Mouse (Mus musculus): ENCODE measurements at regions not wholly inside any gene's neighbourhood (a gene's known extent, or its start where the extent isn't known, plus 50 kb on each side); places are given as distances from the start of the nearest gene placed in this dataset.

GRCm38 (mm10) chr14:80329651-80330050 lies 345.8 kb downstream of the Olfm4 start:
- Histone ChIP-seq H3K27ac (replicated peaks; ENCODE audit: low read depth, low read length) (no peak overlapping the region), H3K27me3 (ENCODE audit: control insufficient read depth, insufficient read depth, low read length) (no peaks in the 10 kb centered on the region)
- no peak for DNase-seq (ENCODE audit: low spot score)

DNA sequence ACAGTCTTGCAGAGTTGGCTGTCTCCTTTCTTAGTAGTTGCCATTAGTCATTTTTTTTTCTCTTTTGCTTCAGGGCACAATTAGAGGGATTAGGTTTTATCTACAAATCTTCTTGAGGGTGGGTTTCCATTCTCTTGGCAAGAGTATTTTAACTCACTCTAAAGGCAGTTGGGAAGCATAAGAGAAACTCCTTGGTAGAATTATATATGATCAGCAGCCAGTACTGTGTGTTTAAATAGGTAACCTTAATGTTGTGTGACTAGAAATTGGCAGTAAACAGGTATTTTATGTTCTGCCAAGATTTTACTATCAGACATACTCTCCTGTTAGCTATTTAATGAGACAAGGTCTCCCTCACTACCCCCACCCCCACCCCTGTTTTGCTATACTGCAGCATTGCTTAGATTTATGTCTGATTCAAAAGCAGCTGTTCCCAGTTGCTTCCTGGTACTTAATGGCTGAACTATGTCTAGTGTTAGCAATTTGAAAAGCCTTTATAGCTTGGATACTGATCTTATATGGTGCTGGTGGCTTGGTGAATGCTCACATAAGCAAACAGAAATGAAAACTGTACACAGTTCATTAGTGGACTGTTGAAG lies 378.2 kb downstream of the Olfm4 start:
- H3K27ac ChIP-seq (replicated peaks; ENCODE audit: low read depth, low read length), result no peak overlapping the region
- H3K4me2 ChIP-seq (ENCODE audit: low read depth, severe bottlenecking), result no peak overlapping the region
- H3K4me3 ChIP-seq (ENCODE audit: low read depth, low read length), result no peak overlapping the region
- H3K9ac ChIP-seq (ENCODE audit: low read length), result no peak overlapping the region
- ATAC-seq (ENCODE audit: insufficient number of reproducible peaks, low FRiP score, low TSS enrichment, low read depth) (peak; percentile 76), DNase-seq (ENCODE audit: low spot score) (no peak)
- H3K4me1 ChIP-seq (ENCODE audit: control insufficient read depth, insufficient read depth, low read length), result no peaks in the 10 kb centered on the region
- H3K9me3 ChIP-seq (ENCODE audit: control insufficient read depth, low read length), result no peaks in the 10 kb centered on the region
- no peaks in the 10 kb centered on the region for H3K27me3 ChIP-seq (ENCODE audit: control insufficient read depth, insufficient read depth, low read length)
- H3K36me3 ChIP-seq (ENCODE audit: control insufficient read depth, insufficient read depth, low read length), result no peaks in the 10 kb centered on the region

More at GRCm38 (mm10) chr14:80329651-80330050, 345.8 kb downstream of the Olfm4 start:
- no peak for ATAC-seq (ENCODE audit: insufficient number of reproducible peaks, low FRiP score, low TSS enrichment, low read depth)
- Histone ChIP-seq H3K36me3 (ENCODE audit: control insufficient read depth, insufficient read depth, low read length) (no peaks in the 10 kb centered on the region), H3K4me1 (ENCODE audit: control insufficient read depth, insufficient read depth, low read length) (peaks cover 6% of the 10 kb centered on the region; the same call in 1 of the 2 replicates), H3K9ac (ENCODE audit: low read length) (no peak overlapping the region), H3K9me3 (ENCODE audit: control insufficient read depth, low read length) (no peaks in the 10 kb centered on the region), H3K4me2 (ENCODE audit: low read depth, severe bottlenecking) (no peak overlapping the region), H3K4me3 (ENCODE audit: low read depth, low read length) (no peak overlapping the region)
- WGBS, result 43% methylated on average over 2 of the region's 2 CpGs

DNA sequence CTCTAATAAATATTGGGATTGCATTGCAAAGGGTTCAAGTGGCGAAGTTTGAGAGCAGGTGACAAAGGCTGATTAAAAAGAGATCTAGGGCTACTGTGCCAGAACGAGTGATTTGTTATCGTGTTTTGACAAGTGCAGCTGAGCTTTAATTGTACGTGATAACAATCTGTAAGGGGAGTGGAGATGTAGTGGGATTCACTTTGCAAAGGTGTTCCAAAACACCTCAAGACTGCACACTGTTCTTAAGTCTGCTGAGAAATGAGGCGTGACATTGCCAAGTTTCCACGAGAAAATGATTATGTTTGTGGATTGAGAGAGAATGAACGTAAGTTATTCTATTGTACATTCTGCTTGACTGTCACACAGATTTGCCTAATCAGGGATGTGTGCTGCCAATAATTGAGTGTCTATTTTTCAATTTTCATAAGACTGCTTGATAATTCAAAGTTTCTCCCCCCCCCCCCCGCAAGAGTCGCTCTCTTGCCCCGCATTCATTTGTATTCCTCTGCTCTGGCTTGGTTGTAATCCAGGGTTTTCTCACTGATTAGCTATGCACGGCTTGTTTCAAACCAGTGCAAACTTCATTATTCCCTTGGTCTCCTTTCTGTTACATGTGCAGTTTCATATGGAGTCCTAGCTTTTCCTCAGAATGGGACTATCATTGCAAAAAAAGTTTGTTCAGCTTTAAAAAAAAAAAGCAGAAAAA lies 385.7 kb downstream of the Olfm4 start:
- Histone ChIP-seq H3K27ac (replicated peaks; ENCODE audit: low read depth, low read length) (no peak overlapping the region), H3K27me3 (ENCODE audit: control insufficient read depth, insufficient read depth, low read length) (no peaks in the 10 kb centered on the region), H3K4me1 (ENCODE audit: control insufficient read depth, insufficient read depth, low read length) (no peaks in the 10 kb centered on the region), H3K9ac (ENCODE audit: low read length) (no peak overlapping the region), H3K4me3 (ENCODE audit: low read depth, low read length) (no peak overlapping the region), H3K36me3 (ENCODE audit: control insufficient read depth, insufficient read depth, low read length) (no peaks in the 10 kb centered on the region), H3K9me3 (ENCODE audit: control insufficient read depth, low read length) (no peaks in the 10 kb centered on the region), H3K4me2 (ENCODE audit: low read depth, severe bottlenecking) (no peak overlapping the region)
- DNase-seq (ENCODE audit: low spot score) (no peak), ATAC-seq (ENCODE audit: insufficient number of reproducible peaks, low FRiP score, low TSS enrichment, low read depth) (no peak)
- WGBS, result 76% methylated on average over 11 of the region's 11 CpGs

DNA sequence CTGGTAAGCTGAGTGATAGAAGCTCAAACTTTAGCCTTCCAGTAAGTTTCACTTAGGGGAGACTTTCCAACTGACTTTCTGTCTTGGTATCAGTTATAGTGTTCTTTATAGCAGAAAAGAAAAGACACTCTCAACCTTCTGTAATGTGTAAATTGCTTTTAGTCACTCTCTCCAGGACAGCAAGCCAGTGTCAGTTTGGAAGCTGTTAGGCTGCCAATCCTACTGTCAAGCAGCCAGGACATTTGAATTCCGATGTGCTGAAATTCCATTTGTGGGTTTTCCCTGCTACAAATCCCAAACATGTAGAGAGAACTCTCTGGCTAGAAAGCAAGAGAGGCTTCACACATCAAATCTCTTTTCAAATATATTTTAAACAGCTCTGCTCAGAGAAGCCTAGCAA lies 390.4 kb downstream of the Olfm4 start:
- Histone ChIP-seq H3K4me1 (ENCODE audit: control insufficient read depth, insufficient read depth, low read length) (no peaks in the 10 kb centered on the region), H3K36me3 (ENCODE audit: control insufficient read depth, insufficient read depth, low read length) (no peaks in the 10 kb centered on the region), H3K4me3 (ENCODE audit: low read depth, low read length) (no peak overlapping the region), H3K27ac (replicated peaks; ENCODE audit: low read depth, low read length) (no peak overlapping the region), H3K9ac (ENCODE audit: low read length) (no peak overlapping the region), H3K9me3 (ENCODE audit: control insufficient read depth, low read length) (no peaks in the 10 kb centered on the region), H3K4me2 (ENCODE audit: low read depth, severe bottlenecking) (no peak overlapping the region), H3K27me3 (ENCODE audit: control insufficient read depth, insufficient read depth, low read length) (no peaks in the 10 kb centered on the region)
- no peak for ATAC-seq (ENCODE audit: insufficient number of reproducible peaks, low FRiP score, low TSS enrichment, low read depth)
- DNase-seq (ENCODE audit: low spot score), result no peak
- 82% methylated on average over 1 of the region's 1 CpGs for WGBS

DNA sequence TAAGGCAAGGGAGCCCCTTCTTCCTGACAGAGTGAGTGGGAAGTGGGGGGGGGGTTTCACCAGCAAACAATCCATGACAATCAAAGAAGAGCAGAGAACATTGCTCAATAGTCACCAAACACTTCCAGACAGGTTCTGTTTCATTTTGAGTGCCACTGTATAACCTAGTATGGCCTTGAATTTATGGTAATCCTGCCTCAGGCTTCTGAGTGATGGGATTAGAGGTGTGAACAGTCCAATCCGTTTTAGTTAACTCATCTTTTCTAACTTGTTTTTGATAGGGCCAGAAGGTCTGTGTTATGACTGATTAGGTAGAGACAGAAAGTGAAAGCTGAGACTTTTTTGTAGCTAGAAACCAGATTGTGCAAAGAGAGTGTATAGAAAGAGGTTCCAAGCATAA lies 393.2 kb downstream of the Olfm4 start:
- WGBS, result 56% methylated on average over 1 of the region's 1 CpGs
- Histone ChIP-seq H3K9ac (ENCODE audit: low read length) (no peak overlapping the region), H3K9me3 (ENCODE audit: control insufficient read depth, low read length) (no peaks in the 10 kb centered on the region), H3K4me1 (ENCODE audit: control insufficient read depth, insufficient read depth, low read length) (no peaks in the 10 kb centered on the region), H3K4me3 (ENCODE audit: low read depth, low read length) (no peak overlapping the region), H3K36me3 (ENCODE audit: control insufficient read depth, insufficient read depth, low read length) (no peaks in the 10 kb centered on the region), H3K4me2 (ENCODE audit: low read depth, severe bottlenecking) (no peak overlapping the region), H3K27ac (replicated peaks; ENCODE audit: low read depth, low read length) (no peak overlapping the region), H3K27me3 (ENCODE audit: control insufficient read depth, insufficient read depth, low read length) (no peaks in the 10 kb centered on the region)
- no peak for ATAC-seq (ENCODE audit: insufficient number of reproducible peaks, low FRiP score, low TSS enrichment, low read depth)
- no peak for DNase-seq (ENCODE audit: low spot score)

- no peak overlapping the region for H3K9ac ChIP-seq (ENCODE audit: low read length)
- H3K4me1 ChIP-seq (ENCODE audit: control insufficient read depth, insufficient read depth, low read length), result no peaks in the 10 kb centered on the region
- no peak for DNase-seq (ENCODE audit: low spot score)
- WGBS, result 85% methylated on average over 2 of the region's 2 CpGs
- no peaks in the 10 kb centered on the region for H3K36me3 ChIP-seq (ENCODE audit: control insufficient read depth, insufficient read depth, low read length)
- ATAC-seq (ENCODE audit: insufficient number of reproducible peaks, low FRiP score, low TSS enrichment, low read depth), result no peak
- H3K27ac ChIP-seq (replicated peaks; ENCODE audit: low read depth, low read length), result no peak overlapping the region
- no peaks in the 10 kb centered on the region for H3K9me3 ChIP-seq (ENCODE audit: control insufficient read depth, low read length)
- no peak overlapping the region for H3K4me3 ChIP-seq (ENCODE audit: low read depth, low read length)
- no peak overlapping the region for H3K4me2 ChIP-seq (ENCODE audit: low read depth, severe bottlenecking)
- H3K27me3 ChIP-seq (ENCODE audit: control insufficient read depth, insufficient read depth, low read length), result no peaks in the 10 kb centered on the region
Measured at GRCm38 (mm10) chr14:80391418-80391817, 407.5 kb downstream of the Olfm4 start.

DNA sequence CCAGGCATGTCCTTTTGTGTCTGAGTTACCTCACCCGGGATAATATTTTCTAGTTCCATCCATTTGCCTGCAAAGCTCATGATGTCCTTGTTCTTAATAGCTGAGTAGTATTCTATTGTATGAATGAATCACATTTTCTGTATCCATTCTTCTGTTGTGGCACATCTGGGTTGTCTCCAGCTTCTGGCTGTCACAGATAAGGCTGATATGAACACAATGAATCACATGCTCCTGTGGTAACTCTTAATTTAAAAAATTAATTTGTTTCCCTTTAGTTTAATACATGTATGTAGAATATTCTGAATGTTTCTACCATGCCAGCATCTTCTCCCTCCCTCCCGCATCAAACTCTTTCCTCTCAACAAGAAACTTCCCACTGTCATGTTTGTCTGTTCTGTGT lies 424.4 kb downstream of the Olfm4 start:
- Histone ChIP-seq H3K27ac (replicated peaks; ENCODE audit: low read depth, low read length) (no peak overlapping the region), H3K4me3 (ENCODE audit: low read depth, low read length) (no peak overlapping the region), H3K36me3 (ENCODE audit: control insufficient read depth, insufficient read depth, low read length) (no peaks in the 10 kb centered on the region), H3K4me1 (ENCODE audit: control insufficient read depth, insufficient read depth, low read length) (no peaks in the 10 kb centered on the region), H3K9ac (ENCODE audit: low read length) (no peak overlapping the region), H3K27me3 (ENCODE audit: control insufficient read depth, insufficient read depth, low read length) (no peaks in the 10 kb centered on the region), H3K4me2 (ENCODE audit: low read depth, severe bottlenecking) (no peak overlapping the region), H3K9me3 (ENCODE audit: control insufficient read depth, low read length) (no peaks in the 10 kb centered on the region)
- ATAC-seq (ENCODE audit: insufficient number of reproducible peaks, low FRiP score, low TSS enrichment, low read depth) (no peak), DNase-seq (ENCODE audit: low spot score) (no peak)
- WGBS, result 93% methylated on average over 2 of the region's 2 CpGs

DNA sequence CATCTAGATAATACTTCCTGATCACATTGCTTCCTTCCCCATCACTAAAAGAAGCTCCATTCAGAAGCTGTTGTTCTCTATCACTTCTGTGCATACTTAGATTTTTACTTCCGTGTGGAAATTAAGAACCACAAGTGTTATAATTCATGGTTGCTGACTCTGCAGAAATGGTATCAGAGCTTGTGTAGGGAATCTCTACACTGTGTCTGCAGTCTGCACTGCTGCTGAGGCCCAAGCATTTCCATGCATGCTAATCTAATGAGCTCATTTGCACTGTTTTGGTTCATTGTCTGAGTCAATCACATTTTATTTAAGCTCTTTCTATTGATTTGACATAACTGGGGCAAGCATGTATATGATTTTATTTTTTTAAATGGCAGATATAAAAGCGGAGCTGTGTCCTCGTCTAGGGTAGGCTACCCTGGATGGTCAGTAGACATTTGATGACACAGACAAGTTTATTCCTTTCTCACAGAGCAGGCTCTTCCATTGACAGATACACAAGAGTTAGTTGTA lies 435.0 kb downstream of the Olfm4 start:
- H3K4me3 ChIP-seq (ENCODE audit: low read depth, low read length), result no peak overlapping the region
- no peaks in the 10 kb centered on the region for H3K27me3 ChIP-seq (ENCODE audit: control insufficient read depth, insufficient read depth, low read length)
- H3K9ac ChIP-seq (ENCODE audit: low read length), result no peak overlapping the region
- no peaks in the 10 kb centered on the region for H3K9me3 ChIP-seq (ENCODE audit: control insufficient read depth, low read length)
- no peak overlapping the region for H3K4me2 ChIP-seq (ENCODE audit: low read depth, severe bottlenecking)
- ATAC-seq (ENCODE audit: insufficient number of reproducible peaks, low FRiP score, low TSS enrichment, low read depth), result no peak
- H3K27ac ChIP-seq (replicated peaks; ENCODE audit: low read depth, low read length), result no peak overlapping the region
- 93% methylated on average over 3 of the region's 3 CpGs for WGBS
- no peak for DNase-seq (ENCODE audit: low spot score)
- no peaks in the 10 kb centered on the region for H3K4me1 ChIP-seq (ENCODE audit: control insufficient read depth, insufficient read depth, low read length)
- no peaks in the 10 kb centered on the region for H3K36me3 ChIP-seq (ENCODE audit: control insufficient read depth, insufficient read depth, low read length)

Data from limb, embryonic 11.5 days (tissue).